Mouse (Mus musculus): ENCODE data around the gene Tspan18.

Gene Tspan18

DNA sequence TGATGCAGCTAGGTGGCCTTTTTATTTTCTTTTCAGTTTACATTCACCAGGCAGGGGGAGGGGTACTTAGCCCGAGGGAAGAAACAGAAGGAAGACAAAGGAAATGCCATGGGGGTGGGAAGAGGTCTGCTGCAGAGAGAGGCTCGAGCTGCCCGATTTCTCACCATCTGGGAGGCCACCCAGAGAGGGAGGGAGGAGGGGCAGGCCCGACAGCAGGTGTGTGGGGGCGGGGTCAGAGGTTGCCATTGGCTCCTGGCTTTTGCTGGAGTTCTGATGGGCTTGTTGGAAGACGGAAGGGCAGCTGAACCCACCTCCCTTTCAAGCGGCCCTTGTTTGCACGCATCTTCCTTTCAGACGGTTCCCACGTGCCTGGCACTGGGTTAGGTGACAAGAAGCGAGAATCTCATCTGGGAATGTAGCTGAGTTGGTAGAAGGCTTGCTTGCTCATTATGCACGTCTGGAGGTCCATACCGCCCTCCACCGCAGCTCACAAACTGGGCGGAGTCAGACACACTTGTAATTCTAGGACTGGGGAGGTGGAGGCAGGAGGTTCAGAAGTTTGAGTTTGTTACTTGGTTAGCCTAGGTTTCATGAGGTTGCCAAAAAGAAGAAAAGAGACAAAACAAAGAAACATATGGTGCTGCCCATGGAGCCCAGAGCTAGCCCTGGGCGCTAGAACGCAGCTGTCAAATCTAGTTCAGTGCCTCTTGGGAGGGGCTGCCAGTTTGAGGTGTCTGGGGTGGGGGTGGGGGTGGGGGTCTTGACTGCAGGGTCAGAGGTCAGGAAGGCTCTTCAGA lies 157.2 kb downstream of the Tspan18 start:
- peak in 1 of 2 experiments; percentile 67 for DNase-seq

DNA sequence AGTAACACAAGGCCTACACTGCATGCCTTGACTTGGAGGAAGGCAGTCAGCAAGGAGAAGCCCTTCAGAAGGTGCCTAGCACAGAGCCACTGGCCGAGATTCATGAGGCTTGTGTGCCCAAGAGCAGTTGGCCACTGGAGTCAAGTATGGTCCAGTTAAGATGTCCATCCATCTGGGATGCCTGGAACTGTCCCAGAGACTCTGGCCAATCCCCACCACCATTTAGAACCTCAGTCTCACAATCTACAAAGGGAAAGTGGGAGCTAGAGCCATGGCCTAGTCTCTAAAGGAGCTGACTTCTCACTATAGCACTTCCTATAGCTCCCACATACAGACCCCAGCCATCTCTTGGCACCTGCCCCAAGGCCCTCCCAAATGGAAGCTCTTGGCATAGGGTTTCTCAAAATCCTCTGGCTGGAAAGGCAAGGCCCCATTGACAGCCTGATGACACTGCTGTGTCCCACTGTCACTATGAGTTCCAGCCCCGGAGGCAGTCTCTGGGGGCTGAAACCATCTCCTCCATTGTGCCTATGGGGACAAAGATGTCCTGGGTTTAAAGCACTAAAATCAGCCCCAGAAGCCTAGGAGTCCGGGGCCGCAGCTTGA lies 158.0 kb downstream of the Tspan18 start:
- DNase-seq: peak in 1 of 2 experiments; percentile 62

DNA sequence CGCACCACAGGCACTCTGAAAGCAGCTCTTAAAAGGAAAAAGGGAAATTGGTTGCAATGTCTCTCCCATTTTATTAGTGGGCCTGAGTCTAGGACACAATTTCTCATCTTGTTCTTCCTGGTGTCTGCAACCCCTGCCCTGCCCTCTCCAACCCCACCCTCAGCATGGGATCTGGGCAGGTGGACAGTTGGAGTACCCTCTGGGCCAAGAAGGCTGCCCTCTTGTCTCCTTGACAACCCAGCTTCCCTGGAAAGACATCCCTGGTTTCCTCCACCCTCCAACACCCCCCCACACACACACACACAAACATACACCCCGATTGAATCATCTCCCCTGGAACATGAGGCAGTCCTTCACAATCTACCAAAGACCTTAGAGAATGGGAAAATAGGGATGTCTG lies 158.6 kb downstream of the Tspan18 start:
- DNase-seq: no peak

DNA sequence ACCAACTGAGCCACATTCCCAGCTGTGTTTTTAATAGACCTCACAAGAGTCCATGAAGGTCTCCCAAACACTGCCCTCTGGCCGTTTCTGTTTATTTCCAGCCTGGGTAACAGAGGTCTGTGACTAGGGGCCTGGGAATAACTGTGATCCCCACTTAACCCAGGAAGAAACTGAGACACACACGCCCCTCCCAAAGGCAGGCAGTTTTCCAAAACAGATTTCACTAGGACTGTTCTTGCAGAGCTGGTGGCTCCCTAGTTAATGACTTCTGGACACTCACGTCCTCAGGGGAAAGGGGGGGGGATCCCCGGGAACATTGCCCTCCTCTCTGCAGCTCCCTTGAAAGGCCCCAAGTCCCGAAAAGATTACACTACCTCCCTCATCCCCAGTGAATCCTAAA lies 159.0 kb downstream of the Tspan18 start:
- DNase-seq: no peak

DNA sequence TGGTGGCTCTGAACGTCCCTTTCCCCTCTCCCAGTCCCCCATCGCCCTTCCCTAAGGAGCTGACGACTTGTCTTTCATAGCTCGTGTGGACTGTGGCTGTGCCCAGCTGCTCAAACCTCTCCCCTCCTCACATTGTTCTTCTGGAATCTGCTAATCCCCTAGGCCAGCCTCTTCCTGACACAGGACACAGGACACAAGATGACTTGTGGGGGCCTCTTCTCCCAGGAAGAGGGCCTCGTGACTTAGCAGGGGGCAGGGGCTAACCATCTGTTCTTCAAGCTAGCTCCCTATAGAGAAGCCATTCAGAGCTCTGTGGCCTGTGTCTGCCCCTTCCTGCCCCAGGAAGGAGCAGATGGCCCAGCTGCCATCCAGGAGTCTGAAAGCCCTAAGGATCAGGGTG lies 160.1 kb downstream of the Tspan18 start:
- no peak for DNase-seq

DNA sequence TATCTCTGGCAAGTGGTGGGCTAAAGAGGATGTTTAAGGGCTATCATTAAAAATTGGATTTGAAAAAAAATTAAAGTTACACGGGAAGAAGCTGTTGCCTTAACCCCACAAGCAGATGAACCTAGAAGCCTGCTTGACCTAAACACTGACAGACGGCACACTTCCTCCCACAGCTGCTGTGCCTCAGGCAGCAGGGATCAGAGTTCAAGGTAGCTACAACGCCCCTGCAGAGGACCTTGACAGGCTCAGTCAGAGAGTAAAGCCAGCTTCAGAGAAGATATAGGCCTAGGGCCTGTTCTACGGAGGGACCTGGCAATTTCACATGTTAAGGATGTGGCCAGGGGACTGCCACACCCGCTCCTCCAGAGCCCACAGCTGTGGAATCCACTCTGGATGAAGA lies 161.8 kb downstream of the Tspan18 start:
- DNase-seq: no peak

DNA sequence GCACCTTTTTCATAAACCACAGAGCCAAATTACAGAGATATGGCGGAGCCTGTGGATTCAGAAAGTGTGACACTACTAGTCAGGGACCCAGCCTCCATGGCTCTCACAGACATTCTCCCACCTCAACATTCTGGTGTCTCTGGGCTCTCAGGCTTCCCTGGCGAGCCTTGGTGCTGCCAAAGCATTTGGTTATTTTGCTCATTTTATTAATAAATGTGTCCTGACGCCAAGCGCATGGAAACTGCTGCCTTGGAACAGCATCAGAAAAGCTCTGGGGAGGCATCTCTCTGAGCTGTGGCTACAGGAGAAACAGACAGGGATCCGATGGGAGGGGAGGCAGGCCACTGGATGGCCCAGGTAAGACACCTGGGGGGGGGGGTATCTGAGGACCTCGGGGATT lies 162.4 kb downstream of the Tspan18 start:
- DNase-seq: no peak

DNA sequence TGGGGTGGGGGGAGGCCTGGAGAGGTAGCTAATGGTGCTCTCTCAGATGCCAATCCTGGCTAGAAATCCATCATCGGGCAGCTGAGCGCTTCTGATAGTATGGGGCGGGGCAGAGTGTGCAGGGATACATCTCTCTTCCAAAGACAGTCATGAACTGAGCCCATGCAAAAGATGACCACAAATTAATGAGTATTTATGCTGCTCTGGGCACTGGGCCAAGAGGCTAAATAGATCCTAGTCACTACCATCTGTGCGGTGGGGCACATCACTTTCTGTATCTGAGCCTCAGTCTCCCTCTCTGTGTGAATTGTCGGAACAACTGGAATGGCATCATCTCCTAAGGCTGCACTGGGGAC lies 163.5 kb downstream of the Tspan18 start:
- peak; percentile 41 to 60 for DNase-seq

DNA sequence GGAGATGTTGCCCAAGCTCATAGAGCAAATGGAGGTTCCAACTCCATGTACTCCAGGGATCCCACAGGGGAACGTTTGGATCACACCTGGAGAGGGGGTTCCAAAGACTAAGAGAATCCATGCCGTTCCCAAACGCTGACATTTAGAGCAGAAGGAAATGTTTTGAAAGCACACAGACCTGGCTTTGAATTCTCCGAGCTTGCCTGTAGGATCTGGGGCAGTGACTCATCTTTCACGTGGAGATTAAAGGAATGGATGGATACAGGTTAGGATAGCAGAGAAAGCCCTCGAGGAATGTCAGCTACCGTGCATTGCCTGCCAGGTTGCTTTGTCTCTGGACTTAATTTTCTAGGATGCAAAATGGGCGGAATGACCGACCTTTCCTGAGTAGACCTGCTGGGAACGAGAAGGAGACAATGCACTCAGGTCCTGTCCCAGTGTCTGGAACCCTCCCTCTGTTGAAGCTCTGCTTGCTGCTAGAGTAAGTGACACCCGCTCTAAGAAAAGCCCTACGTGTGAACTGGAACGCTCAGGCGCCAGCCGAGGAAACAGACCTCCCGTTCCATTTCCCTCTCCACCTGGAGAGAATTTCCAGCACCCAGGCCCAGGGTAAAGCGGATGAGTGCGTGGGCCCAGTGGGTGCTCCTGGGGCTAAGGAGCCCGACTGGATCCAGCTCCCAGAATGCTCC lies 164.0 kb downstream of the Tspan18 start:
- DNase-seq: peak in 1 of 2 experiments; percentile 32

DNA sequence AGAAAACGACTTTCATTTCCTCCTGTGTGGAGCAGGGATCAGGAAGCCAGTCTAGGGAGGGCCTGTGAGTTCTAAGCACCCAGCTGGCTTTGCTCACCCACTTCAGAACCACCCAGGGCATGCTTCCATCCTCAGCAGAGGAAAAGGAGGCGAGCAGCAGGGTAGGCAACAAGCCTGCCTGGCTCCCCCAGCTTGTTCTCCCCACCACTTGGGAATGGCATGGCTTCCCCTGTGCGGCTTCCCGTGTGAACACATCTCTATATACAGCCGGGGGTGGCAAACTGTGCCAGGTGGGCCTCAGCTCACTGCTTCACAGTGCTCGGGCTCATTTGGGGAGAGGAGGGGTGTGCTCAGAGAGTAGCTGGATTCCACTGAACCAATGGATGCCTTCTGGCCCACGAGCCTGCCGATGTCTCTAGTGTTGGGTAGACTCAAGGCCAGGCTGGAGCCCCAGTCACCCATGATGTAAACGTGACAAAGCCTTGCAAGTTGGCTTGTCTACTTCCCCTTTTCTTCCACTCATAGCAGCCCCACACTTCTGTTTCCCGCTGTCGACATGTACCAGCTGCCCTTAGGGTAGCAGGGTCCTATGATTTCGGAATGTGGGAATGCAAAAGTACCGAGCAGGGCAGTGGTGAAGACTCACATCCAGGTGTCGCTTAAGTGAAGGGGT lies 167.4 kb downstream of the Tspan18 start:
- no peak for DNase-seq

DNA sequence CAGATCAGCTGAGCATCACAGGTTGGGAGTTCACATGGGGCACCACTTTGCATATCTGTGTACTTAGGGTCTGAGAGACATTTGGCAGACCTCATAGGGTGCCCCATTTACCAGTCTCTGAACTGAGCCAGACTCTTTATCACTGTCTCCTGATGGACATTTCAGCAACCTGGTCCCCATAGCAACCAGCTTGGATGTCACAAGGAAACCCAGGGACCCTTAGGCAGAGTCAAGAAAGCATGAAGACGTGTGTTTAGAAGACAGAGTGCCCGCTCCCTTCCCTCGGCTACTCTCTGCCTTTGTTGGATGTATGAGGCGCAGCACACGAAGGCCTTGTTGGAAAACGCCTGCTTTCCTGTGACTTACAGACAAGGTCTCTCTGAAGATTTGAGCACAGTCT lies 168.0 kb downstream of the Tspan18 start:
- DNase-seq: no peak

DNA sequence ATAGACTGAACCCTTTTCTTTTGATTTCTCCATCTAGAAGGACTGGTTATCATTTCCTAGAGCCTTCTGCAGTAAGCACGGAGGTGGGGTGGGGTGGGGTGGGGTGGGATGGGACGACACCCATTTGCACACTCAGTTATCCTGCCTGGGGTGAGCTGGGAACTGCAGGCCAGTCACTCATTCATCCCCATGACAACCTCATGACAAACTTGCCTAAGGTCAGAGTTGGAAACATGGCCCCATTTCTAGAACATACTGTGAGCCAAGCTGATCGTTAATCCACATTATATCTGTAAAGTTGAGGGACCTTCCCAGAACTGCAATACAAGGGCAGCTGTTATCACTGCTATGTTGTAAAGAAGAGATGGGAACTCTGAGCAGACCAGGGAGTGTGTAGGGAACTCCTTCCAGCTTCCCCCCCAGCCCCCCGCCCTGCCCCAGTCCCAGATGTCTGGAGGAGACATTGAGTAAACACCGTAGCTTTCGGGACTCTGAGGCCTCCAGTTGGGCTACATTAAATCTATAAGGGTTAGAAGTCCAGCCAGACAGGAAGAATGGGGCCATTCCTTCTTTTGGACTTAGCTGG lies 170.5 kb downstream of the Tspan18 start:
- DNase-seq: no peak

DNA sequence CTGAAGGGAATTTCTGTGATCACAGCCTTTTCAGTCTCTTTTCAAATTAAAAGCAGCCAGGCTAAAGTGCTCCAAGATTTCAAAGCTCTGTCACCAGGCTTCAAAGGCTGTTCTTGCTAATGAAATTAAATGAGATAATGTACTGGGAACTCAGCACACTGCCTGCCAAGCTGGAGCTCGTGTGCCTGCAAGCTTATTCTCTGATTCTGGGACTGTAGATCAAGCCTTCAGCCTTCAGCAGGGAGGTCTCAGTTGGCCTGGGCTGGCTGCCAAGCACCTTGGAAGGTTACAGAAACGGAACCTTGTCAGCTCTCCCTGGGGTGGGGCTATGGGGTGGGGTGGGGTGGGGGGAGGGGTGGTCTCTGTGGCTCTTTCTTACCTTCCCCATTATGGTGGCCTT lies 171.0 kb downstream of the Tspan18 start:
- DNase-seq: peak in 1 of 2 experiments; percentile 55

DNA sequence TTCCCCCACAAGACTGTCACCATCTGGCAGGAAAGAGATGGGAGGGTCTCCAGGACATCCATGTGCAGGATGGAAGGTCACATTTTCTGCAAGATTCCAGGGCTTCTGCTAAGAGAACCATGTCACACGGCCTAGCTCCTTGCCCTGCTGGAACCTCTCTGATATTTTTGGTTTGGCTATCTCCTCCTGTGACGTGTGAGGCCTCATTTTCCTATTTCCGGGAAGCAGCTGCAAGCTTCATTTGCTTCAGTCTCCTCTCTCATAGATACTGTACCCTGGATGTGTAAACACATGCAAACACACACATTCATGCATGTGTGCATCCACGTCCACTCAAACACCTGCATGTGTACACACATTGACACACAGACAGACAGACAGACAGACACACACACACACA lies 171.5 kb downstream of the Tspan18 start:
- DNase-seq: no peak

DNA sequence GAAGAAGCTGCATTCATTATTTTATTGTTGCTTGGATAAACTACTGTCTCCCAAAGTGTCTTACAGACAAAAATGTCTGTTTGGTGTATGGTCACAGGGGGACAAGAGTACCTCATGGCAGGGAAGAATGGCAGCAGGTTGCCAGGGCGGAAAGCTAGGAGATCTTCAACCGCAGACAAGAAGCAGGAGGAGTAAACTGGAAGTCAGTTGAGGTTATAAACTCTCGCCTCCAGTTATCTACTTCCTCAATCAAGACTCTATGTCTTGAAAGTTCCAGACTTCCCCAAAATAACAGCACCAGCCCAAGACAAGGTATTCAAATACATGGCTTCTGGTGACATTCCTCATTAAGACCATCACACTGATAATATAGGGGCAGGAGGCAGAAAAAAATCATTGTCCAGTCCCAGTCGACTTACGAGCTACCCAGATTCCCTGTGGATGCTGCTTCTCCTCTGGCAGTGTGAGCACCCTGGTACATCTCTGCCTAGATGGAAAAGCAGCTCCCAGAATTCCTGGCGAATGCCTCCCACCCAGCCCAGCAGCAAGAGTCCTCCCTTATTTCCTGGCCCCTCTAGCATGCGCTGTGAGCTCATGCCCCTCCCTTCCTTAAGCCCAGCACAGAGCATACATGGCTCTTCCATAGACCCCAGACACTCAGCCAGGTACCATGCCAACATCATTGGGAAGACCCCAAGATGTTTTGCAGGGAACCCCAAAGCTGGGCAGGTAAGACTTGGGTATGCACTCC lies 172.2 kb downstream of the Tspan18 start:
- no peak for DNase-seq

DNA sequence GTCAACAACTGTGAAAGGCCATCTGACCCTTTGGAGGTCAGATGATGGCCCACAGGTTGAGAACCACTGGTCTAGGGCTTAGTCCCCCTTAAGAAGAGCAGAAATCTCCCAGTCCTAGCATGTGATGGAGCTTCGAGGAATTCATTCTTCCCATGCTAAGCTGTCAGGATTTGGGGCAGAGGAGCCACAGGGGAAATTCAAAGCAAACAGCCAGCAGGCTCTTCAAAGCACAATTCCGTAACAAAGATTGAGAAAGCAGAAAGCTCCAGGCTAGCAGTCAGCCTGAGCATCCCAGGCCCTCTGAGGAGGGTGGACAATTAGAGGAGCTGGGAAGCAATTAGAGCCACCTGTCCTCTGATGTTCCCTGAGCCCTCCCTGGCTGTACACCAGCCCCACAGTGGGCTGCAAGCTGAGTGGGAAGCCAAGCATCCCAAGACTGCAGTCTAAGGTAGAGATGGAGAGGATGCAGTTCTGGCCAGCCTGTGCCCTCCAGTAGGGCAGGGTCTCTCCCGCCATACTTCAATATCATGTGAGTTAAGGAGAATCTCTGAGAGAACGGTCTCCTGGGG lies 173.8 kb downstream of the Tspan18 start:
- DNase-seq: no peak

DNA sequence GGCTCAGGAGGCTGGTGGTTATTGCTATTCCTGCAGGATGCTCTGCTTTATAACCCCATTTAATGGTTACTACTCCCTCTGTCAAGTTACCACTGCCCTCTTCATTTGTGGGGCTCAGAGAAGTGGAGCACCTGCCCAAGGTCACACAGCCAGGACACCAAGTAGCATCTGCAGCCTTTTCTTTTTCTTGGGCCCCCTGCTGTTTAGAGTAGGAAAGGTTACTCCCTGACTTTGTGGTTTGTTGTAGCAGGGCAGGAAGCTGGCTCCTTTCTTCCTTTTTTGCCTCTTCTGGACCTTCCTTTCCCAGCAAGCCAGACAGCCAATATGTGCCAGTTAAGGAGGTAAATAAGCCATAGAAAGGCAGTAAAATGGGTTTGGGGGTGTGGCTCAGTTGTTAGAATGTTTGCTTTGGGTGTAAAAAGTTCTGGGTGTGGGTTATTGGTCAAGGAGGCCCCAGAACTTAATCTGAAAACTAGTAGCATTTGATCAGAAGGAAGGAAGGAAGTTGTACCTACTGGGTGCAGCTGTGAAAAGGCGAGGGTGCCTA lies 179.7 kb downstream of the Tspan18 start:
- DNase-seq: no peak

DNA sequence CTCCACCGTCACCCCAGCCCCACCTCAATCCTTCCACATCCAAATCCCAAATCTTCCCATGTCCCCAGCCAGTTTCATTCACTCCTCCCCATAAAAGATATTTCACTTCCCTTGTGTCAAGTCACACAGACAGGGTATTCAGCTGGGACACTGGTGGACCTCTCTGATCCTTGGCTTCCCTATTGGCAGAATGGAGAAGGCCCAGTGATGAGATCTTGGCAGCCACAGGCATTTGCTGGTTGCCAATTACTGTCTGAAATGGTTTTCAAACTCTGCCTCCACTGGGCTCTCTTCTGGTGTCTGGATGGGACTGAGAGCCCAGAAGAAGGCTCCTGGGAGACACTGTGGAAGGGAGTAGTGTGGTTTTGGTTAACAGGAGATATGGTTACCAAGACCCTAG lies 180.5 kb downstream of the Tspan18 start:
- DNase-seq: no peak

DNA sequence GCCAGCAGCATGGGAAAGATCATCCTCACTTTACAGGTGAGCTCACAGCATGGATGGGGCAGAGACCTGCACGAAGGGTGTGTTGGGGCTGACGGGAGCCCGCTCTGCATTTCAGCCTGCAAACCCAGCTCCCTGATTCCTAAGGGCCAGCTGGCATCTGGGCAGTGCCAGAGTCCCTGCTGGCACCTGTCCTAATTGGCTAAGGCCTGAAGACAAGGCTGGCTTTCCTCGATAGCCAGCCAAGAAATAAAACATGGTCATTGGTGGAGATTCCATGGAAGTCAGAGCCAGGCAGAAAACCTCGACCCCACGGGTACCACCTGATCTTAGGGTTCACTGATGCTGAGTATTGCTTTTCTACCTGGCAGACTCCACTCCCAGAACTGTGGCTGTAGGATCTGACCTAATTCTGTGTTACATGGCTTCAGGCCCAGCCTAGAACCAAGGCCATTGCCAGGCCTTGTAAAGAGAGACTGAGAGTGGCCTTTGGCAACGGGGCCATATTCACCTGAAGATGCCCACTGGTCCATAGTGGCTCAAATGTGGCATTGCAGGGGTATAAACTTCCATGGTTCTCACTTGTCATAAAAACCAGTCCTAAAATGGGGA lies 181.3 kb downstream of the Tspan18 start:
- peak; percentile 93 to 95 for DNase-seq

DNA sequence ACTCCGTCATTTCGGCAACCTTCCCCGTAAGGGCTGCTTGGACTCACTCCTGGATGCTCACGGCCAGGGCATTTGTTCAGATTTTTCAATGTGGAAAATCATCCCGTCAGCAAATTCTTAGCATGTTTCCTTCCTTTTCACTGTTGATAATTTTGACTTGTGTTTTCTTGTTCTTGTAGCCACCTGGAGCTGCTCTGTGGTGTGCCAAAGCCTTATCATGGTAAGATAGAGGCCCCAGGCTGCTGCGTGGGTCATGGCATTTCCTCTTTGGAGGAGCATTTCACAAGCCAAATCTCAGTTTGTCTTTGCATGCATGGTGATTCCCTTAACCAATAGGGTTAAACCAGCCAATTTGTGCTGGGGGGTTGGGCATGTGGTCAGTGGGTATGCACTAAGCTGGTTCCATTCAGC lies 182.1 kb downstream of the Tspan18 start:
- DNase-seq: peak in 1 of 2 experiments; percentile 71
